Mouse (Mus musculus) gonadal fat pad, adult 2 months (tissue): Measurements from ENCODE around the gene Gm11034. TPM values are rescaled to one million over a fixed set of nuclear protein-coding genes. Genes with fewer than 3 reads are reported as not detected.

Experiments used
- DNase-seq: peaks from one replicate; pipeline ENCODE4 v3.0.0-alpha.2; 2012; ENCODE audit warnings: low read depth
- polyA plus RNA-seq: library from polyadenylated mRNA; depleted of rRNA; stranded (reverse); fragments of >200 nt; gene quantifications from 2 replicates; pipeline ENCODE4 v1.2.3, GENCODE M21; 2012; rRNA removed

Gm11034 gene
- polyA plus RNA-seq = not detected in 2 replicates

- DNase-seq = no peak
Observed at GRCm38 (mm10) chr8:72213536-72213935, at the start of gene Gm11034. Gene Gm11034 (minus strand): TSS chr8:72213636.

DNA sequence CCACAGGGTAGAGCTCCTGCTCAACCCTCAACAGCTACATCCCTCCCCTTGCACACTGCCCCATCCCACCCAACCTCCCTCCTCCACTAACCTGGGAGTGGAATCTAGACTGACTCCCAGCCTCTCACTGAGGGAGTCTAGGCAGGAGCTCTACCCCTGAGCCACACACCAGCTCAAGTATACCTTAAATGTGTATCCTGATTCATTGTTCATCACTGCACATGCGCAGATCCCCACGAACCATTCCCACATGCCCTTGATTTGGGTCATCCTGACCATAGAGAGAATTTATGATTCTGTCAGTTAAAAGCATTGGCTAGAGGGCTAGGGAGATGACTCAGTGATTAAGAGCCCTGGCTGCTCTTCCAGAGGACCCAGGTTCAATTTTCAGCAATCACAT lies 49.3 kb upstream of the Gm11034 start:
- DNase-seq = no peak

GRCm38 (mm10) chr8:72261872-72262271 lies 48.4 kb upstream of the Gm11034 start:
- no peak for DNase-seq

GRCm38 (mm10) chr8:72261431-72261830 lies 48.0 kb upstream of the Gm11034 start:
- no peak for DNase-seq

GRCm38 (mm10) chr8:72261019-72261418 lies 47.6 kb upstream of the Gm11034 start:
- no peak for DNase-seq

DNA sequence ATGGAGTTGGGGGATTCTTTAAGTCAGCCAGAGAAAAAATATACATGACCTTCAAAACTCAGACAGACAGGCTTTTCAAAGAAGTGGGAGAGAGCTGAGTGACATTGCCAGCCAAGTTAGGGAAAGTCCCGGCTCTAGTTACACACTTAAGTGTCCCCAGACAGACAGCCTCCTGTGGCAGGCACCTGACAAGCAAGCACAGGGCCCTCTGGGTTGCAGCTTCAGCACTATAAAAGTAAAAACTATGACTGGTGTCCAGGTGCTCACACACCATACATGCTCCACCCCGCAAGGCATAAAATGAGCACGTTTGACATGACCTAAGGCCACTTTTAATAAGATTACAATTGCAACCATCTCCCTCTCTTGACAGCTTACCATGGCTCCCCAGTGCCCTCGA lies 47.1 kb upstream of the Gm11034 start:
- no peak for DNase-seq

DNA sequence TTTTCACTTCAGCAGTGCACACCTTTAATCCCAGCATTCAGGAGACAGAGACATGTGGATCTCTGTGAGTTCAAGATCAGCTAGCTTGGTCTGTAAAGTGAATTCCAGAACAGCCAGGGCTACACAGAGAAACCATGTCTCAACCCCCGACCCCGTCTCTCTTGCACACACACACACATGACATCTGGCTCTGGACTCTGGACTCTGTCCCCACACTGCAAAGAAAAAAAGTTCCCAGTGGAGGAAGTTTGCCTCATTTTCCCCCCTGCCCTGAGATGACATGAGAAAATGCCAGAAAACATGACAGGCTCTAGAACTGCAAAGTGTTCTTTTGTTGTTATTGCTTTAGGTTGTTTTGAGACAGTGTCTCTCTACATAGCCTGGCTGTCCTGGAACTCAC lies 46.4 kb upstream of the Gm11034 start:
- no peak for DNase-seq

GRCm38 (mm10) chr8:72257902-72258238 lies 44.4 kb upstream of the Gm11034 start:
- no peak for DNase-seq

GRCm38 (mm10) chr8:72257171-72257901 lies 43.9 kb upstream of the Gm11034 start:
- DNase-seq = no peak

- DNase-seq = no peak
Observed at GRCm38 (mm10) chr8:72244610-72245009, 31.2 kb upstream of the Gm11034 start.

DNA sequence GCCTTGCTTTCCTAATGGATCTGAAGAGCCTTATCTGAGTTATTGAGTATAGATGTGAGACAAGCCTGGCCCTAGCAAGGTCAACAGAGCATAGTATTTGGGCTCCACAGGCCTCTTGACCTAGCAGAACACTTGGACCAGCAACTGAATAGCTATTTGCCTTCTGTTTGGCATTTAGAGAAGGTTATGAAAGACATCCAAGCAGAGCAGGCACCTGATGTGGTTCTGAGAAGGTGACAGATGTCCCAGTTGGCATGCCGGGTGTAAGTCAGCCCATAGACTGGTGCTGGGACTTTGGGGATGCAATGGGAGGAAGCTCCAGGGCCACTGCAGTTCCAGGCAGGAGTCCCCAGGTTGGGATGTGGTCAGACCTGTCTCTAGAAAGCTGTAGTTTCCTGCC lies 28.8 kb upstream of the Gm11034 start:
- no peak for DNase-seq

DNA sequence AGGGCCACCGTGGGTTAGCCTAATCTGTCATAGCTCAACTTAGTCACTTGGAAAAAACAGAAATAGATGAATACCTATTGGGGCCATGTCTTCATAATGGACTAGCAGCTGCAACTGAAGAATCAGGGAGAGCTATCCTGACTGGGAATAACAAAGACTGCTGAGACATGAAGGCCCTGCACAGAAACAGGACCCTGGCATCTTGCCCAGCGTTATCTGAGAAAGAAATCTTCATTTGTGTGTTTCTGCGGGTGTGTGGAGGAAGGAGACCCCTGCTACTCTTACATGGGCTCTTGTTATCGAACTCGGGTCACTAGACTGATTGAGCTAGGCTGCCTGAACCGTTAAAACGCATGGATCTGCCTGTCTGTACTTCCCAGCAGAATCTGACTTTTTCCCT lies 27.5 kb upstream of the Gm11034 start:
- DNase-seq = no peak

DNA sequence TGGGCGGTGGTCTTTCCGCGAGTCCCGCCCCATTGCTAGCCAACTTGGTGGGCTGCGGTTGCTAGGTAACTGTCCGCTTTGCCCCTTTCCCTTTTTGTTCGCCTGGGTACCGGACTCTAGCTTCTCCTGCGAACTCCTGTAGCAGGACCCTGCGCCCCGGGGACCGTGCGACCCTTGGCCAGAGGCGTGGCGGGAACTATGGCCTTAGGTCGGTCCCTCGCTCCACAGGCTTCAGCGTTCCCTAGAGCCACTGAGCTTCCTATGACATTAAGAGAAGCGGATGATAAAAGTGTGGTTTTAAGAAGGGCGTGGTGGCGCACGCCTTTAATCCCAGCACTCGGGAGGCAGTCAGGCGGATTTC lies 26.9 kb upstream of the Gm11034 start:
- no peak for DNase-seq

GRCm38 (mm10) chr8:72239499-72240402 lies 26.3 kb upstream of the Gm11034 start, which contains the start of gene Ap1m1:
Gene Ap1m1 (plus strand): TSS chr8:72240018.
- DNase-seq = peak; percentile 89

GRCm38 (mm10) chr8:72222656-72223055 lies 9.2 kb upstream of the Gm11034 start:
- no peak for DNase-seq

- no peak for DNase-seq
Observed at GRCm38 (mm10) chr8:72220758-72221157, 7.3 kb upstream of the Gm11034 start.

DNA sequence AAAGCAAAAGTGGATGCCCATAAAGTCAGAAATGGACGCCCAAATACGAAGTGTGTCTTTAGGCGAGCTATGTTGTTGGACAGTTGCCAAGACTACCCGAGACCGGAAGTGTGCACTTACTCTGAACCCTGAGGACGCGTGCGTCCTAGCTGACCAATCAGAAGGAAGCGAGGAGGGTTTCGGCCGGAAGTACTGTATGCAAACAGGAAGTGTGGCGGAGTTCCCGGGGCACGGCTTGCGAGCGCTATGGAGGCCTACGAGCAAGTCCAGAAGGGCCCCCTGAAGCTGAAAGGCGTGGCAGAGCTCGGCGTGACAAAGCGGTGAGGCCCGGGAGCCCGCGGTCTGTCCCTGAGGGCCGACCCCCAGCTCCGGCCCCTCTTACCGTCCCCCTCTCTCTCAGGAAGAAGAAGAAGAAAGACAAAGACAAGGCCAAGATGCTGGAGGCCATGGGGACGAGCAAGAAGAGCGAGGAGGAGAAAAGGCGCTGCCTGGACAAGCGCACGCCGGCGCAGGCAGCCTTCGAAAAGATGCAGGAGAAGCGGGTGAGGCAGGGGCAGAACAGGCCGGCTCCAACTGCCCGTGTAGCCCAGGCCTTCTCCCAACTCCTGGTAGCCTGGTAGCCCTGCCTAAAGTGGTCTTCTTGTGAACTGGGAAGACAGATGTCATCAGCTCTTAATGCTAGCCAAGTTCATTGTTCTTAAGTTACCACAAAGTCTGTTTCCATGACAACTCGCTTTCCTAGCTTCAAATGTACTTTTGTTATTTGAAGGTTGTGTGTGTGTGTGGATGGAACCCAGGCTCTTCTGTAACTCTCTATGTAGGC lies 6.3 kb upstream of the Gm11034 start, which contains the start of gene Fam32a:
Gene Fam32a, plus strand, starts transcription at position 190 of the 823 bp plus-strand sequence.
- DNase-seq = peak; percentile 76

DNA sequence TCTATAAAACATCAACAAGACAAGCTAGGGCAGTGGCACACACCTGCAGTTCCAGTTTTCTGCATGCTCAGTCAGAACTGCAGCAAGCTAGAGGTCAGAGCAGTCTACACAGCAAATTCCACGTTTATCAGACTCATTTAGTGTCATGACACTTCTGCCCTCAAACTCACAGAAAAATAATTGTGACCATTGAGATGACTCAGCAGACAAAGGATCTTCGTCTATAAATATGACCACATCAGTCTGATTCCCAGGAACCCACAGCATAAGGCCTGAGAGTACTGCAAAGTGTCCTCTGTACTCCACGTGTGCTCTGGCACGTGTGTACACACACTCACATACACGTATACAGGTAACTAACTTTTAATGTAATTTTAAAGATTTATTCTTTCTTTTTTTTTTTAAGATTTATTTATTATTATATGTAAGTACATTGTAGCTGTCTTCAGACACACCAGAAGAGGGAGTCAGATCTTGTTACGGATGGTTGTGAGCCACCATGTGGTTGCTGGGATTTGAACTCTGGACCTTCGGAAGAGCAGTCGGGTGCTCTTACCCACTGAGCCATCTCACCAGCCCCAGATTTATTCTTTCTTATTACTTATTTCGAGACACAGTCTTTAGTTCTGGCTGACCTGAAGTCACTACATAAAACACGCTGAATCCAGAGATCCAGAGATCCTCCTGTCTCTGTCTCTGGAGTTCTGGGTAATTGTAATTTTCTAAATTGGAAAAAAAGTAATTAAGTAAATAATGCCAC lies 5.5 kb upstream of the Gm11034 start:
- no peak for DNase-seq

GRCm38 (mm10) chr8:72215871-72216270 lies 2.4 kb upstream of the Gm11034 start:
- no peak for DNase-seq

DNA sequence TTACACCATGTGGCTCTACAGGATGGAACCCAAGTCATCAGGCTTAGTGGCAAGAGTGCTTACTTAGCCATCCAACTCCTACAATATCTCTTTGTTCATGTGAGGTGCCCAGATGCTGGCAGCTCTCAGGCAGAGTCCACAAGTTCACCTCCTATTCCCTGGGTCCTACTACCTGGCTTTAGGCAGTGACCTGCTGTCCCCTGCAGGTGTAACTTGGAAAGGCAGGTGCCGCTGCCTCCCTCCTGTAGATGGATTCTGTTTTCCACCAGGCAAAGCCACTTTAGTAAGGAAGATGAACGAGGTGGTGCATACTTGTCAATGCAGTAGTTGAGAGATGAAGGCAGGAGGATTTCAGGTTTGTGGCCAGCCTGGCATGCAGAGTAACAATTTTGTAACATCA lies 1.6 kb upstream of the Gm11034 start:
- DNase-seq = no peak

GRCm38 (mm10) chr8:72212751-72213150 lies 685 bp downstream of the Gm11034 start, which contains the start of gene Cib3:
Gene Cib3 (minus strand): TSS chr8:72212837.
- DNase-seq = no peak
